Mouse (Mus musculus): ENCODE measurements around the gene Lat.

- TF ChIP-seq POLR2A (IDR thresholded peaks at IDR 0.05; ENCODE audit: control insufficient read depth, low read depth, low read length) (no peak), CTCF (IDR thresholded peaks at IDR 0.05; ENCODE audit: control insufficient read depth, insufficient read depth, insufficient replicate concordance, low read depth, low read length) (no peak)
Observed at GRCm38 (mm10) chr7:126347098-126347497, 22.3 kb downstream of the Lat start.
